Mouse (Mus musculus) urinary bladder, postnatal 36 days (tissue): ENCODE data around the gene Rab3gap2.

ENCODE experiments used
- DNase-seq, 2 experiments: peaks; one replicate each; pipeline ENCODE4 v3.0.0; 2022; ENCODE audit warnings: low spot score in 2 of 2, mixed read lengths in 1 of 2

Rab3gap2 gene

GRCm38 (mm10) chr1:185203909-185204661 lies at the start of gene Rab3gap2:
Gene Rab3gap2, plus strand, starts transcription at chr1:185204117.
- DNase-seq: peak; percentile 99

GRCm38 (mm10) chr1:185173641-185174040 lies 30.3 kb upstream of the Rab3gap2 start:
- no peak for DNase-seq

- DNase-seq: no peak
Measured at GRCm38 (mm10) chr1:185177860-185178259, 26.1 kb upstream of the Rab3gap2 start.

- peak in 1 of 2 experiments; percentile 22 for DNase-seq
Measured at GRCm38 (mm10) chr1:185183591-185184330, 20.2 kb upstream of the Rab3gap2 start.

- DNase-seq: no peak
Measured at GRCm38 (mm10) chr1:185185556-185185955, 18.4 kb upstream of the Rab3gap2 start.

- no peak for DNase-seq
Measured at GRCm38 (mm10) chr1:185187135-185187785, 16.7 kb upstream of the Rab3gap2 start.

- DNase-seq: no peak
Measured at GRCm38 (mm10) chr1:185189901-185190300, 14.0 kb upstream of the Rab3gap2 start.

GRCm38 (mm10) chr1:185192087-185192486 lies 11.8 kb upstream of the Rab3gap2 start:
- DNase-seq: no peak

GRCm38 (mm10) chr1:185193509-185193908 lies 10.4 kb upstream of the Rab3gap2 start:
- no peak for DNase-seq

GRCm38 (mm10) chr1:185196323-185196722 lies 7.6 kb upstream of the Rab3gap2 start:
- no peak for DNase-seq

- DNase-seq: no peak
Measured at GRCm38 (mm10) chr1:185200571-185201395, 3.1 kb upstream of the Rab3gap2 start.

GRCm38 (mm10) chr1:185201994-185202393 lies 1.9 kb upstream of the Rab3gap2 start:
- no peak for DNase-seq

GRCm38 (mm10) chr1:185203196-185203908 lies 565 bp upstream of the Rab3gap2 start:
- DNase-seq: peak; percentile 8 to 27

- DNase-seq: no peak
Measured at GRCm38 (mm10) chr1:185205090-185205489, 1.2 kb downstream of the Rab3gap2 start.

- DNase-seq: no peak
Measured at GRCm38 (mm10) chr1:185207851-185208595, 4.1 kb downstream of the Rab3gap2 start.

- no peak for DNase-seq
Measured at GRCm38 (mm10) chr1:185208766-185209165, 4.8 kb downstream of the Rab3gap2 start.

- no peak for DNase-seq
Measured at GRCm38 (mm10) chr1:185209641-185210176, 5.8 kb downstream of the Rab3gap2 start.

- no peak for DNase-seq
Measured at GRCm38 (mm10) chr1:185216360-185216759, 12.4 kb downstream of the Rab3gap2 start.

GRCm38 (mm10) chr1:185216762-185217161 lies 12.8 kb downstream of the Rab3gap2 start:
- DNase-seq: no peak

- no peak for DNase-seq
Measured at GRCm38 (mm10) chr1:185217966-185218365, 14.0 kb downstream of the Rab3gap2 start.
